Mouse (Mus musculus) activated CD4-positive, CD25-positive, alpha-beta regulatory T cell, adult 4 months (primary cell): ENCODE data around the gene Tepsin. TPM values are rescaled to one million over a fixed set of nuclear protein-coding genes. Genes with fewer than 3 reads are reported as not detected.

Experiments
- ATAC-seq: one replicate; pipeline ENCODE4 v1.8.0; 2017
- polyA plus RNA-seq, 2 experiments: library from polyadenylated mRNA; unstranded; fragments of 100-300 nt; shearing (Covaris generic); gene quantifications; one replicate each; pipeline ENCODE4 v1.2.1; 2017

Tepsin gene
- polyA plus RNA-seq, result 10 to 100 TPM in 1 of 2 experiments, 1 to 10 TPM in 1; 7.3 to 10.4 TPM

- peak; percentile 98 for ATAC-seq
These were observed at the start of gene Tepsin, which contains the start of gene Ndufaf8 for GRCm38 (mm10) chr11:120098588-120099511. Tepsin (minus strand) TSS chr11:120098731. Ndufaf8 (plus strand) TSS chr11:120098928.

- no peak for ATAC-seq
These were observed 45.4 kb upstream of the Tepsin start for GRCm38 (mm10) chr11:120143708-120144497.

DNA sequence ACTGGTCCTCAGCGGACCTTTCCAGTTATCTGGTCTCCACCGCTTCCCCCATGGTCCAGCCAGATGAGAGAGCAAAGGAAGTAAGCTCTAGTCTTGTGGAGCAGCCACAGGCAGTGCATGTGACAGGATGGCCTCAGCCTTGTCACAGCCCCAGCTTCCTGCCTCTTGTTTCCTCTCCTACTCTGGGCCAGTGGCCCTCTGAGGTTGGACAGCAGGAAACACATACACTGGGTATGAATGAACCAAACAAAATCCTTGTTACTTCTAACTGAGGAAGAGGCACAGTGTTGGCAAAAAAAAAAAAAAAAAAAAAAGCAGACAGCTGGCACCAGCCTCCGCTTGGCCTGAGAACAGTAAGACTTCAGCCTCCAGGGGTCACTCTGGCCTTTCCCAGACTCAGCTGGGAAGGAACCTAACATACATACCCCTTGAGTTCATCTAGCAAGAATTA, 44.1 kb upstream of the Tepsin start:
- ATAC-seq, result peak; percentile 88

GRCm38 (mm10) chr11:120140255-120140654, 41.7 kb upstream of the Tepsin start:
- no peak for ATAC-seq

- ATAC-seq, result peak; percentile 35
These were observed 40.8 kb upstream of the Tepsin start for GRCm38 (mm10) chr11:120139309-120139731.

GRCm38 (mm10) chr11:120137625-120138004, 39.1 kb upstream of the Tepsin start:
- ATAC-seq, result no peak

- ATAC-seq, result no peak
These were observed 38.5 kb upstream of the Tepsin start for GRCm38 (mm10) chr11:120136796-120137624.

DNA sequence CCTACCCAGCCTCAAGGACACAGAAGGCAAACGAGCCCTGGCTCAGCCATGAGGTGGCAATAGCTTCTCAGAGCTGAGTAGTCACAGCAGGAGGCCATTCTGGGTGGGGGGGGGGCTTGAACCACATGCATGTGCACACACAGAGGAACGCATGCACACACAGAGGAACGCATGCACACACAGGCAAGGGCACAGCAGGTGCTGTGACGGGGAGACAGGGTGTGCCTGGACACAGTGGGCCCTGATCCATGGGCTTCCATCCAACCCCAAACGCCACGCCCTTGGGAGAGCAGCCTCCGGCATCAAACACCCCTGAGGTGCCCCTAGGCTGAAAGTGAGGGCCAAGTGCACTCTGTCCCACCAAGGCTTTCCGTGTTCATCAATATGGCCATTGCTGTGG, 37.7 kb upstream of the Tepsin start:
- ATAC-seq, result no peak

- no peak for ATAC-seq
These were observed 36.5 kb upstream of the Tepsin start for GRCm38 (mm10) chr11:120134847-120135530.

GRCm38 (mm10) chr11:120134148-120134547, 35.6 kb upstream of the Tepsin start:
- ATAC-seq, result no peak

GRCm38 (mm10) chr11:120129281-120129680, 30.8 kb upstream of the Tepsin start:
- ATAC-seq, result no peak

- ATAC-seq, result no peak
These were observed 28.3 kb upstream of the Tepsin start for GRCm38 (mm10) chr11:120126845-120127244.

GRCm38 (mm10) chr11:120122126-120122525, 23.6 kb upstream of the Tepsin start:
- no peak for ATAC-seq

GRCm38 (mm10) chr11:120120642-120121420, 22.3 kb upstream of the Tepsin start:
- ATAC-seq, result no peak

GRCm38 (mm10) chr11:120119936-120120541, 21.5 kb upstream of the Tepsin start:
- no peak for ATAC-seq

DNA sequence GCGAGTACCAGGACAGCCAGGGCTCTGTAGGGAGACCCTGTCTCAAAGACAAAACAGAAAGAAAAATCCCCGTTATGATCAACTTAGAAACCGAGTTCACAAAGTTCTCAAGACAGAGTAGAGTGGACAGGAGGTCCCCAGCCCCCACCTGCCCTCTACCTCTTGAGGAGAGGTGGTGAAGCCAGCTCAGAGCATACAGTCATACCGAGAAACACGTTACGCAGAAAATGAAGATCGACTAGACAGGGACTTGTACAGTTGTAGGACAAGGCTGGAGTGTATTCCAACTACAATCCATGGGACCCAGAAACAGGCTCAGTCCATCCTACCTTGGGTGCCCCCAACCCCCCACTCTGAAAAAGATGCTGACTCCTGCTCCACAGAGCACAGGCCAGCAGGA, 20.6 kb upstream of the Tepsin start:
- no peak for ATAC-seq

DNA sequence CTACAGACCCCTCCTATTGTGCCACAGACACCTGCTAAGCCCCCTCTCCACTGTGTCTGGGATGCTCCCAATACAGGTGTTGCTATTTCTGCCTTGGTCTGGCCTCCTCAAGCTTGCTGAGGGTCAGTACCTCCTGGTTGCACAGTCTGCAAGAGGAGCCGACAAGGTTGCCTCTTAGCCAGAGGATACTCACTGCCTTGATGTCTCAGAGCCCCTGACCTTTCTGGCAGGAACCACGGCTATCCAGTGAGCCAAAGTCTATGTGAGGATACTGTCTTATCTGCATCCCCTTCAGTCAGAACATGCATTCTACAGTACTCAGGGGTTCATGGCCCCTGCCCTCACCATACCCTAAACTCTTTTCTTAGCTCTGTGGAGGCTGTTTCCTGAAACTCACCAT, 19.1 kb upstream of the Tepsin start:
- ATAC-seq, result no peak

DNA sequence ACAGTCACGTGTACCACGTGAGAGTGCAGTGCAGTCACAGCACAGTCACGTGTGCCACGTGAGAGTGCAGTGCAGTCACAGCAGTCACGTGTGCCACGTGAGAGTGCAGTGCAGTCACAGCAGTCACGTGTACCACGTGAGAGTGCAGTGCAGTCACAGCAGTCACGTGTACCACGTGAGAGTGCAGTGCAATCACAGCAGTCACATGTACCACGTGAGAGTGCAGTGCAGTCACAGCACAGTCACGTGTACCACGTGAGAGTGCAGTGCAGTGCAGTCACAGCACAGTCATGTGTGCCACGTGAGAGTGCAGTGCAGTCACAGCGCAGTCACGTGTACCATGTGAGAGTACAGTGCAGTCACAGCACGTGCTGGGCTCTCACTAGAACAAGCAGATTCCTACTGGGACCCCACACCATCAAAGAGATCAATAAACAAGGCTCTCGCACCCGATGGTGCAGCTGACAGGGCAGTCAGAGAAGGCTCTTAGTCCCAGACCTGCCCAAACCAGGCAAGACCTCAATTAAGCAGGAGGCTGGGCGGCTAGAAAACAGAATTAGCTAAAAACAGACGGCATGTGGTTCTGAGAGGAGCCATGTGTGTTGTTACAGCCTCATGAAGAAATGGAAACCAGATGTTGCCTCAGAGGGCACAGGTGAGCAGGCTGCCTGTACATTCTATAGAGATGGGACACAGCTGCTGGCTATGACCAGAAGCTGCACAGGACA, 16.1 kb upstream of the Tepsin start:
- ATAC-seq, result no peak

DNA sequence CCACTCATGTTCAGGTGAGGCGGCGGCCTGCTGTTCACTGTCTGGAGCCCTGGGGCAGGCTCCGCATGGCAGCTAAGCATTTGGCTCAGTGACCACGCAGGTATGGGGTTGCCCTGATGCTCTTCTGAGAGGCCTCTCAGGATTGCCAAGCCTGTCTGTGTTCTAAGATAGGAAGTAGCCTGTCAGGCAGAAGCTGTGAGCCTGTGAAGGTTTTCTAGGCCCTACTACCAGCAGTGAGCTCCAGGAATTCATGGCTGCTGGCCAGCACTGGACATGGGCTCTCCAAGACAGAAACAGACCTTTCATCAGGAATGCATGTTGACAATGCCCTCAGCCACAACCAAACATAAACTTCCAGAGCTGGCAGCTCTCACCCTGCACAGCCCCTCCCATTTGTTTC, 13.6 kb upstream of the Tepsin start:
- ATAC-seq, result no peak

- ATAC-seq, result no peak
These were observed 12.5 kb upstream of the Tepsin start for GRCm38 (mm10) chr11:120111033-120111432.
